Mouse (Mus musculus) heart, embryonic 16.5 days (tissue): Measurements from ENCODE around the gene 1700021F05Rik. TPM values are rescaled to one million over a fixed set of nuclear protein-coding genes. Genes with fewer than 3 reads are reported as not detected.

Experiments
- ATAC-seq: fragments of 200-750 bp; cut with Nextera tagmentation; replicated peaks from 2 replicates; pipeline ENCODE4 v1.8.0; 2017; ENCODE audit warnings: moderate number of reproducible peaks; ENCODE audit not compliant: insufficient read depth, low FRiP score; ENCODE audit errors: extremely low read depth
- H3K27ac ChIP-seq: fragments of 300-500 bp; sonication (generic); 2 replicates; pipeline ENCODE4 v1.5.1; 2014; ENCODE audit warnings: mild to moderate bottlenecking, low read length, control low read depth, moderate library complexity
- H3K27me3 ChIP-seq: fragments of 300-500 bp; sonication (generic); 2 replicates; pipeline ENCODE4 v1.6.1; 2014; ENCODE audit warnings: low read length, mixed read lengths; ENCODE audit not compliant: control insufficient read depth, insufficient read depth
- H3K36me3 ChIP-seq: fragments of 300-500 bp; sonication (generic); 2 replicates; pipeline ENCODE4 v1.6.1; 2014; ENCODE audit not compliant: control insufficient read depth, insufficient read depth
- H3K4me1 ChIP-seq: fragments of 300-500 bp; sonication (generic); 2 replicates; pipeline ENCODE4 v1.6.1; 2014; ENCODE audit warnings: low read length, mixed read lengths; ENCODE audit not compliant: control insufficient read depth, insufficient read depth
- H3K4me2 ChIP-seq: fragments of 300-500 bp; sonication (generic); 2 replicates; pipeline ENCODE4 v1.6.1; 2014; ENCODE audit warnings: low read depth, mild to moderate bottlenecking, control low read depth, low read length
- H3K4me3 ChIP-seq: fragments of 300-500 bp; sonication (generic); 2 replicates; pipeline ENCODE4 v1.5.1; 2014; ENCODE audit warnings: mild to moderate bottlenecking, control low read depth, low read length
- H3K9ac ChIP-seq: fragments of 300-500 bp; sonication (generic); 2 replicates; pipeline ENCODE4 v1.6.1; 2014; ENCODE audit warnings: low read length, control low read depth
- H3K9me3 ChIP-seq: fragments of 300-500 bp; sonication (generic); replicated peaks from 2 replicates; pipeline ENCODE4 v1.6.1; 2016; ENCODE audit warnings: low read length; ENCODE audit not compliant: control insufficient read depth
- WGBS: fragments of 180-500 bp; shearing (Covaris S2); extraction: QIAGEN DNeasy Blood & Tissue Kit; methylation state at CpG from one replicate; pipeline ENCODE4 v1.1.7; 2014; 5-methylcytosine and 5-hydroxymethylcytosine counted together
- polyA plus RNA-seq: library from polyadenylated mRNA; unstranded; fragments of >200 nt; fragmentation: Nextera tagmentation; extraction: Ambion mirVana; gene quantifications from 2 replicates; pipeline ENCODE4 v1.2.1, GENCODE M21; 2015

Gene 1700021F05Rik
- polyA plus RNA-seq, 1 experiment from 2014 or later: 107 TPM

GRCm38 (mm10) chr10:43577997-43578331, 37.2 kb upstream of the 1700021F05Rik start, which contains the start of gene Cd24a:
TSS of gene Cd24a (plus strand) at chr10:43578284.
- peaks cover 16% of the 10 kb centered on the region for H3K4me1 ChIP-seq
- H3K9ac ChIP-seq: peak within 1 kb of the TSS; percentile 78
- WGBS: under 1% methylated on average over 6 of the region's 6 CpGs

GRCm38 (mm10) chr10:43577299-43577996, 36.7 kb upstream of the 1700021F05Rik start:
- peaks cover 16% of the 10 kb centered on the region for H3K4me1 ChIP-seq
- H3K9ac ChIP-seq: peak overlapping the region; percentile 78
- peak overlapping the region; percentile 71 for H3K4me3 ChIP-seq
- no peak for ATAC-seq
- no peaks in the 10 kb centered on the region for H3K36me3 ChIP-seq
- no peaks in the 10 kb centered on the region; the same call in 1 of the 2 replicates for H3K9me3 ChIP-seq
- H3K27ac ChIP-seq: no peak overlapping the region
- peaks cover 3% of the 10 kb centered on the region; the same call in 1 of the 2 replicates for H3K27me3 ChIP-seq
- WGBS: 25% methylated on average over 19 of the region's 19 CpGs
- H3K4me2 ChIP-seq: peak overlapping the region; percentile 97

More at GRCm38 (mm10) chr10:43577997-43578331, 37.2 kb upstream of the 1700021F05Rik start, which contains the start of gene Cd24a:
- Histone ChIP-seq H3K4me2 (peak within 1 kb of the TSS; percentile 97), H3K9me3 (no peaks in the 10 kb centered on the region), H3K27ac (peak within 1 kb of the TSS; percentile 88), H3K27me3 (peaks cover 3% of the 10 kb centered on the region; the same call in 1 of the 2 replicates), H3K4me3 (peak within 1 kb of the TSS; percentile 71), H3K36me3 (no peaks in the 10 kb centered on the region)
- ATAC-seq: no peak

GRCm38 (mm10) chr10:43574956-43575355, 34.2 kb upstream of the 1700021F05Rik start:
- Histone ChIP-seq H3K4me2 (no peak overlapping the region), H3K4me3 (no peak overlapping the region), H3K36me3 (no peaks in the 10 kb centered on the region), H3K9ac (no peak overlapping the region), H3K4me1 (peaks cover 8% of the 10 kb centered on the region), H3K27me3 (peaks cover 3% of the 10 kb centered on the region; the same call in 1 of the 2 replicates), H3K27ac (no peak overlapping the region), H3K9me3 (peaks cover 8% of the 10 kb centered on the region)
- no peak for ATAC-seq
- WGBS: 7% methylated on average over 3 of the region's 3 CpGs

GRCm38 (mm10) chr10:43574352-43574751, 33.6 kb upstream of the 1700021F05Rik start:
- no peak overlapping the region for H3K9ac ChIP-seq
- 64% methylated on average over 2 of the region's 2 CpGs for WGBS
- no peak overlapping the region for H3K4me3 ChIP-seq
- H3K4me2 ChIP-seq: no peak overlapping the region
- peaks cover 3% of the 10 kb centered on the region; the same call in 1 of the 2 replicates for H3K4me1 ChIP-seq
- ATAC-seq: no peak
- H3K9me3 ChIP-seq: peaks cover 8% of the 10 kb centered on the region
- no peaks in the 10 kb centered on the region for H3K36me3 ChIP-seq
- peaks cover 3% of the 10 kb centered on the region; the same call in 1 of the 2 replicates for H3K27me3 ChIP-seq
- H3K27ac ChIP-seq: no peak overlapping the region

GRCm38 (mm10) chr10:43561311-43561710, 20.5 kb upstream of the 1700021F05Rik start:
- H3K9ac ChIP-seq: no peak overlapping the region
- 89% methylated on average over 2 of the region's 2 CpGs for WGBS
- ATAC-seq: no peak

GRCm38 (mm10) chr10:43560765-43561164, 20.0 kb upstream of the 1700021F05Rik start:
- no peak for ATAC-seq
- 43% methylated on average over 2 of the region's 2 CpGs for WGBS

More at GRCm38 (mm10) chr10:43561311-43561710, 20.5 kb upstream of the 1700021F05Rik start:
- 0 out of 2 replicates have a peak, but pooled peaks cover 3% of the 10 kb centered on the region for H3K9me3 ChIP-seq
- H3K4me3 ChIP-seq: no peak overlapping the region
- H3K27me3 ChIP-seq: no peaks in the 10 kb centered on the region
- no peak overlapping the region for H3K27ac ChIP-seq
- H3K4me2 ChIP-seq: no peak overlapping the region
- no peaks in the 10 kb centered on the region for H3K36me3 ChIP-seq
- no peaks in the 10 kb centered on the region for H3K4me1 ChIP-seq

GRCm38 (mm10) chr10:43559313-43559712, 18.5 kb upstream of the 1700021F05Rik start:
- WGBS: 71% methylated on average over 11 of the region's 11 CpGs
- no peaks in the 10 kb centered on the region for H3K27me3 ChIP-seq
- no peak overlapping the region for H3K4me3 ChIP-seq
- H3K9ac ChIP-seq: no peak overlapping the region
- H3K4me2 ChIP-seq: no peak overlapping the region
- no peaks in the 10 kb centered on the region for H3K4me1 ChIP-seq
- no peaks in the 10 kb centered on the region for H3K36me3 ChIP-seq
- no peak for ATAC-seq
- no peak overlapping the region for H3K27ac ChIP-seq
- 0 out of 2 replicates have a peak, but pooled peaks cover 3% of the 10 kb centered on the region for H3K9me3 ChIP-seq

More at GRCm38 (mm10) chr10:43560765-43561164, 20.0 kb upstream of the 1700021F05Rik start:
- H3K4me2 ChIP-seq: no peak overlapping the region
- no peaks in the 10 kb centered on the region for H3K4me1 ChIP-seq
- no peak overlapping the region for H3K27ac ChIP-seq
- H3K27me3 ChIP-seq: no peaks in the 10 kb centered on the region
- H3K9ac ChIP-seq: no peak overlapping the region
- no peak overlapping the region for H3K4me3 ChIP-seq
- H3K36me3 ChIP-seq: no peaks in the 10 kb centered on the region
- H3K9me3 ChIP-seq: 0 out of 2 replicates have a peak, but pooled peaks cover 3% of the 10 kb centered on the region

GRCm38 (mm10) chr10:43557630-43558165, 16.9 kb upstream of the 1700021F05Rik start:
- 75% methylated on average over 5 of the region's 5 CpGs for WGBS
- Histone ChIP-seq H3K4me1 (no peaks in the 10 kb centered on the region), H3K27ac (no peak overlapping the region), H3K4me2 (no peak overlapping the region), H3K9ac (no peak overlapping the region), H3K9me3 (0 out of 2 replicates have a peak, but pooled peaks cover 2% of the 10 kb centered on the region), H3K4me3 (no peak overlapping the region), H3K36me3 (no peaks in the 10 kb centered on the region), H3K27me3 (no peaks in the 10 kb centered on the region)
- ATAC-seq: no peak

- Histone ChIP-seq H3K4me1 (no peaks in the 10 kb centered on the region), H3K4me2 (no peak overlapping the region), H3K9me3 (0 out of 2 replicates have a peak, but pooled peaks cover 2% of the 10 kb centered on the region), H3K27ac (no peak overlapping the region), H3K4me3 (no peak overlapping the region), H3K27me3 (no peaks in the 10 kb centered on the region), H3K36me3 (no peaks in the 10 kb centered on the region), H3K9ac (no peak overlapping the region)
- no peak for ATAC-seq
- 35% methylated on average over 3 of the region's 3 CpGs for WGBS
Observed at GRCm38 (mm10) chr10:43551388-43551787, 10.6 kb upstream of the 1700021F05Rik start.
